ENCODE assay signal across 8 mouse cellular contexts in genomic region chr2:73985911-73986250, GRCm38 (mm10).
"Had no signal": no experiment of that assay in that cellular context is flagged by ENCODE, and none has a peak within 500 bp of the region (broad histone marks: within the 10 kb centered on the region; RNA-seq: fewer than 3 reads in every experiment).

No protein-coding gene starts in this region.

- DNase-seq: kidney, postnatal 36 days; layer of hippocampus, adult 9-11 months; layer of hippocampus, postnatal 36 days; lung, adult 2 months; lung, postnatal 4 days; midbrain, embryonic 14.5 days; thymus, postnatal 14 days had no signal

- ATAC-seq: lung, postnatal 0 days had no signal
